ENCODE assay signal across 9 mouse cellular contexts in the genomic region with DNA sequence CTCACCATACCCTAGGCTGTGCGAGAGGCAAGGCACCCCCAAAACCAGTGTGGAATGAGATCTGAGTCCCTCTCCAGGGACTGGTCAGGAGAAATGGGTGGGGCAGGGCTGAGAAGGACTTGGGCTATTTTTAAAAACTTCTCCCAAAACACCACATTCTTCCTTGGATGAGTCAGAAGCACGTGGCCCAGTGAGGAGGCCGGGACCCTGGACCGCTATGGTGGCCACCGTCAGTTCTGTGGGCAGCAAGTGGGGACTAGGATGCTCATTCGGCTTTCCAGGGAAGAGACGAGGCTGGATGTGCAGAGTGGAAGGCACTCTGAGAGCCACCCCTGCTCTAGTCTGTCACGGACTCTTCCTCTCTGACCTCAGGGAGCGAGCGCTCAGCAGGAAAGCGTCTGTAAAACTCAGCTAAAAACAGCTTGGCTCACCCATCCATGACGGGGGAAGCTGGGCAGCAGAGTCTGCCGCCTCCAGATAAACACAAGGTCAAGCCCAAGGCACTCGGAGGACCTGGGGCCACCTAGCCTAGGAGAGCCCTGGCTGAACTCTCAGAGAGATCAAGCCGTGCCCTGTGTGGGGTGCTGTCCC. TPM values are rescaled to one million over a fixed set of nuclear protein-coding genes. Genes with fewer than 3 reads are reported as not detected.
DNase-seq lines count a peak whose midpoint lies in the region; ATAC-seq and TF ChIP-seq lines count a peak whose summit lies in the region.
"Had no signal": no experiment of that assay in that cellular context is flagged by ENCODE, and none has a peak within 500 bp of the region (broad histone marks: within the 10 kb centered on the region; RNA-seq: fewer than 3 reads in every experiment).

No protein-coding gene starts in this region.

- no peak overlapping the region for H3K4me3 ChIP-seq in midbrain, embryonic 11.5 days (ENCODE audit: low read depth, low read length)
- no peak overlapping the region for H3K4me3 ChIP-seq in midbrain, embryonic 16.5 days (ENCODE audit: low read depth, low read length)
- no peak overlapping the region for H3K4me3 ChIP-seq in bone marrow macrophage, adult 2 months (ENCODE audit: insufficient read depth, low read length)
- H3K4me3 ChIP-seq in heart, embryonic 12.5 days: no peak overlapping the region
- H3K4me3 ChIP-seq in olfactory bulb, adult 2 months (ENCODE audit: insufficient read depth, low read depth, low read length): no peak overlapping the region
- no peak overlapping the region for H3K4me3 ChIP-seq in forebrain, embryonic 15.5 days
- H3K4me3 ChIP-seq: limb, embryonic 13.5 days had no signal

- no peaks in the 10 kb centered on the region for H3K36me3 ChIP-seq in midbrain, embryonic 11.5 days (ENCODE audit: control insufficient read depth, insufficient read depth, low read length)
- no peaks in the 10 kb centered on the region for H3K36me3 ChIP-seq in midbrain, embryonic 16.5 days (ENCODE audit: control insufficient read depth, insufficient read depth, low read length)
- H3K36me3 ChIP-seq in heart, embryonic 12.5 days: 0 out of 2 replicates have a peak, but pooled peaks cover 5% of the 10 kb centered on the region
- H3K36me3 ChIP-seq in forebrain, embryonic 15.5 days: no peaks in the 10 kb centered on the region

- peak overlapping the region; percentile 28 for H3K9ac ChIP-seq in midbrain, embryonic 11.5 days (ENCODE audit: low read length)
- H3K9ac ChIP-seq in midbrain, embryonic 16.5 days (ENCODE audit: low read depth, low read length): no peak overlapping the region; the same call in 1 of the 2 replicates
- H3K9ac ChIP-seq in heart, embryonic 12.5 days: 0 out of 2 replicates have a peak overlapping the region, but pooled peaks have one; percentile 5
- no peak overlapping the region for H3K9ac ChIP-seq in forebrain, embryonic 15.5 days (replicated peaks)
- H3K9ac ChIP-seq: limb, embryonic 13.5 days had no signal

- TF ChIP-seq CTCF in bone marrow macrophage, adult 2 months (IDR thresholded peaks at IDR 0.05; ENCODE audit: low read depth, low read length): no peak
- TF ChIP-seq CTCF in olfactory bulb, adult 2 months (IDR thresholded peaks at IDR 0.05; ENCODE audit: insufficient read depth, low read depth, low read length): no peak

- H3K9me3 ChIP-seq in midbrain, embryonic 11.5 days (ENCODE audit: control insufficient read depth, low read length): no peaks in the 10 kb centered on the region
- H3K9me3 ChIP-seq in midbrain, embryonic 16.5 days (replicated peaks; ENCODE audit: control insufficient read depth, low read length, poor library complexity, severe bottlenecking): no peaks in the 10 kb centered on the region
- H3K9me3 ChIP-seq in heart, embryonic 12.5 days (replicated peaks): no peaks in the 10 kb centered on the region
- no peaks in the 10 kb centered on the region for H3K9me3 ChIP-seq in forebrain, embryonic 15.5 days
- H3K9me3 ChIP-seq: limb, embryonic 13.5 days had no signal

- 28% methylated on average over 15 of the region's 15 CpGs for WGBS in midbrain, embryonic 11.5 days
- 47% methylated on average over 15 of the region's 15 CpGs for WGBS in midbrain, embryonic 16.5 days
- 8% methylated on average over 15 of the region's 15 CpGs for WGBS in heart, embryonic 12.5 days
- 48% methylated on average over 15 of the region's 15 CpGs for WGBS in olfactory bulb, adult 2 months
- 58% methylated on average over 15 of the region's 15 CpGs for WGBS in forebrain, embryonic 15.5 days

- TF ChIP-seq POLR2A in bone marrow macrophage, adult 2 months (IDR thresholded peaks at IDR 0.05; ENCODE audit: borderline replicate concordance, low read depth, low read length): no peak
- no peak for TF ChIP-seq POLR2A in olfactory bulb, adult 2 months (IDR thresholded peaks at IDR 0.05; ENCODE audit: insufficient read depth, low read depth, low read length)

- no peaks in the 10 kb centered on the region for H3K27me3 ChIP-seq in midbrain, embryonic 11.5 days (ENCODE audit: control insufficient read depth, insufficient read depth, low read length)
- no peaks in the 10 kb centered on the region for H3K27me3 ChIP-seq in midbrain, embryonic 16.5 days (ENCODE audit: control insufficient read depth, insufficient read depth, low read depth, low read length)
- no peaks in the 10 kb centered on the region for H3K27me3 ChIP-seq in heart, embryonic 12.5 days (replicated peaks)
- no peaks in the 10 kb centered on the region for H3K27me3 ChIP-seq in forebrain, embryonic 15.5 days
- H3K27me3 ChIP-seq: limb, embryonic 13.5 days had no signal

- peak overlapping the region; percentile 30; the same call in 1 of the 2 replicates for H3K27ac ChIP-seq in midbrain, embryonic 11.5 days (ENCODE audit: low read depth, low read length)
- no peak overlapping the region for H3K27ac ChIP-seq in midbrain, embryonic 16.5 days (ENCODE audit: low read length)
- peak overlapping the region; percentile 56 for H3K27ac ChIP-seq in bone marrow macrophage, adult 2 months (ENCODE audit: insufficient read depth, low read depth, low read length)
- H3K27ac ChIP-seq in heart, embryonic 12.5 days (ENCODE audit: poor library complexity, severe bottlenecking): peak overlapping the region; percentile 72
- peak overlapping the region; percentile 58 for H3K27ac ChIP-seq in olfactory bulb, adult 2 months (ENCODE audit: insufficient read depth, low read depth, low read length)
- no peak overlapping the region for H3K27ac ChIP-seq in forebrain, embryonic 15.5 days (replicated peaks)
- H3K27ac ChIP-seq: limb, embryonic 13.5 days had no signal

- H3K4me2 ChIP-seq in midbrain, embryonic 11.5 days: no peak overlapping the region
- no peak overlapping the region for H3K4me2 ChIP-seq in midbrain, embryonic 16.5 days (ENCODE audit: low read length)
- peak overlapping the region; percentile 51 for H3K4me2 ChIP-seq in heart, embryonic 12.5 days
- no peak overlapping the region for H3K4me2 ChIP-seq in forebrain, embryonic 15.5 days (replicated peaks)
- H3K4me2 ChIP-seq: limb, embryonic 13.5 days had no signal

- peaks cover 28% of the 10 kb centered on the region for H3K4me1 ChIP-seq in midbrain, embryonic 11.5 days (ENCODE audit: control insufficient read depth, insufficient read depth, low read length)
- peaks cover 10% of the 10 kb centered on the region for H3K4me1 ChIP-seq in midbrain, embryonic 16.5 days (ENCODE audit: control insufficient read depth, insufficient read depth, low read length)
- H3K4me1 ChIP-seq in bone marrow macrophage, adult 2 months (ENCODE audit: control insufficient read depth, insufficient read depth, low read length): peaks cover 28% of the 10 kb centered on the region
- peaks cover 55% of the 10 kb centered on the region for H3K4me1 ChIP-seq in heart, embryonic 12.5 days (replicated peaks)
- peaks cover 39% of the 10 kb centered on the region for H3K4me1 ChIP-seq in olfactory bulb, adult 2 months (ENCODE audit: control insufficient read depth, insufficient read depth, low read length)
- H3K4me1 ChIP-seq in forebrain, embryonic 15.5 days: peaks cover 31% of the 10 kb centered on the region

- ATAC-seq in midbrain, embryonic 11.5 days (ENCODE audit: low FRiP score): no peak
- no peak for ATAC-seq in midbrain, embryonic 16.5 days
- ATAC-seq in heart, embryonic 12.5 days (ENCODE audit: insufficient number of reproducible peaks, low FRiP score): peak; percentile 43
- no peak for ATAC-seq in forebrain, embryonic 15.5 days (replicated peaks)

- peak; percentile 90 for DNase-seq in midbrain, embryonic 11.5 days (ENCODE audit: low spot score, missing footprints)
- DNase-seq in kidney, postnatal 25 days: peak; percentile 75 to 91
- no peak for DNase-seq in cerebellum, postnatal 4 days (ENCODE audit: low spot score in 2 of 2)

RNA-seq across cellular contexts. Expression of gene Arhgef10l, which starts 35.1 kb away (rescaled TPM):
- 17.6 and 18.5 TPM in 2 replicates for polyA plus RNA-seq in midbrain, embryonic 11.5 days (2014; fragmentation: Nextera tagmentation; extraction: Ambion mirVana)
- 24.5 and 27.8 TPM in 2 replicates for polyA plus RNA-seq in midbrain, embryonic 16.5 days (2015; fragmentation: Nextera tagmentation; extraction: Ambion mirVana)
- 71.0 and 85.4 TPM in 2 replicates for polyA plus RNA-seq in bone marrow macrophage, adult 2 months (2012; ENCODE audit: insufficient read depth, insufficient read length, missing spikeins)
- 20.1 and 21.0 TPM in 2 replicates for polyA plus RNA-seq in heart, embryonic 12.5 days (2016; fragmentation: Nextera tagmentation; extraction: Ambion mirVana)
- polyA plus RNA-seq in olfactory bulb, adult 2 months (2012; ENCODE audit: insufficient read depth, insufficient read length, low replicate concordance, missing spikeins): not detected in 2 replicates
- 24.5 and 26.9 TPM in 2 replicates for polyA plus RNA-seq in forebrain, embryonic 15.5 days (2015; fragmentation: Nextera tagmentation; extraction: Ambion mirVana)

Comparison
In these comparisons a context has a peak if more than half of its experiments do, and no peak if none do; other contexts are left out.
1. H3K27ac ChIP-seq: peak in midbrain, embryonic 11.5 days (single experiment), bone marrow macrophage, adult 2 months (single experiment), heart, embryonic 12.5 days (single experiment) and olfactory bulb, adult 2 months (single experiment); none in midbrain, embryonic 16.5 days (single experiment) and forebrain, embryonic 15.5 days (single experiment).
2. H3K9ac ChIP-seq: peak in midbrain, embryonic 11.5 days (single experiment) and heart, embryonic 12.5 days (single experiment); none in midbrain, embryonic 16.5 days (single experiment) and forebrain, embryonic 15.5 days (single experiment).
3. DNase-seq: peak in midbrain, embryonic 11.5 days (single experiment) and kidney, postnatal 25 days (2 of 2); none in cerebellum, postnatal 4 days (0 of 2).
4. RNA of gene Arhgef10l, which starts 35.1 kb away (polyA plus RNA-seq): 71.0 to 85.4 TPM in bone marrow macrophage, adult 2 months, 24.5 to 26.9 TPM in forebrain, embryonic 15.5 days, 24.5 to 27.8 TPM in midbrain, embryonic 16.5 days, 20.1 to 21.0 TPM in heart, embryonic 12.5 days and 17.6 to 18.5 TPM in midbrain, embryonic 11.5 days; not detected in olfactory bulb, adult 2 months; every median in the first group is over 10 times any median in the second.